Mouse (Mus musculus): ENCODE results near the gene Hoxa7.

Gene Hoxa7

DNA sequence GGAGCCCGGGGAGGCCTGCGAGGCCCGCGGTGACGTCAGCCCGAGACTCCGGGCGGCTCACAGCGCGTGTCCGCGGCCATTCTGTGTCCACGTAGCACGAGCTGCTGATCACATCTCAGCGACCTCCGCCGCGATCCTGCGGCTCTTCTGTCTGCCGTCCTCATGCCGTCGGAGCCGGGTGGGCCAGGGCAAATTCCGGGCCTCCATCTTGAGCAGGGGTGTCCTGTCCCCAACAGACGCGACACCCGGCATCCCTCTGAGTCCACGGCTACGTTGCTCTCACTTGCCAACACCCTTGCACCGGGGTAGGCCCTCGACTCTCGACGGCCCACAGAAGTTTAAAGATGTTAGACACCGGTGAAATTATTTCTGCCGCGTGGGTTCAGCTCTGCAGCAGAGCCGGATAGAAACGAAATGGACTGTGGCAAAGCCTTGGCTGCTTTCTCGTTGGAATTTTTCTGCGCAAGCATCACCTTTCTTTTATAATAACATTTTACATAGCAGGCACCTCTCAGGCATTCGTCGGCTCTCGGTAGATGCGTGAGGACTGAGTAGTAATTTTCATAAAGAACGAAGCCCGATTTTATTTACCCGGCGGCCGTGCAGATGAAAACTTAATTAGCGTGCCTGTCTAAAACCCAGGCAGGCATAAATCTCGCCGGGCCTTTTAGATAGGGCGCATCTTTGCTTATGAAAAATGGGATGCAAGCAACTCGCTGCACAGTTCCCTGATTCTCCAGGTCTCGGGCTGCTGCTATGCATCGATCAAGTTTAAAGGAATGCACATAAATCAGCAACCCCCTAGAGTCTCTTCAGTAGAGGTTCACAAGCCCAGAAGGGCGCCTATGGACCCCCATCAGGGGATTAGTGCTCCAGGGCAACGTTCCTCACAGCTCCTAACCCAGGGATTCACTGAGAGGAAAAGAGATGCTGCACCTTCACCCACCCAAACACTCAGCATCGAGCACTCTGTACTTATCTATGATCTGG is 32.2 kb upstream of the Hoxa7 start:
- peak; percentile 58 for DNase-seq (ENCODE audit: low read depth)

- peak; percentile 51 for DNase-seq (ENCODE audit: low read depth)
Measured at GRCm38 (mm10) chr6:52252775-52253376, 31.2 kb upstream of the Hoxa7 start.

- DNase-seq (ENCODE audit: low read depth) = peak; percentile 34
Measured at GRCm38 (mm10) chr6:52252016-52252774, 30.5 kb upstream of the Hoxa7 start.

DNA sequence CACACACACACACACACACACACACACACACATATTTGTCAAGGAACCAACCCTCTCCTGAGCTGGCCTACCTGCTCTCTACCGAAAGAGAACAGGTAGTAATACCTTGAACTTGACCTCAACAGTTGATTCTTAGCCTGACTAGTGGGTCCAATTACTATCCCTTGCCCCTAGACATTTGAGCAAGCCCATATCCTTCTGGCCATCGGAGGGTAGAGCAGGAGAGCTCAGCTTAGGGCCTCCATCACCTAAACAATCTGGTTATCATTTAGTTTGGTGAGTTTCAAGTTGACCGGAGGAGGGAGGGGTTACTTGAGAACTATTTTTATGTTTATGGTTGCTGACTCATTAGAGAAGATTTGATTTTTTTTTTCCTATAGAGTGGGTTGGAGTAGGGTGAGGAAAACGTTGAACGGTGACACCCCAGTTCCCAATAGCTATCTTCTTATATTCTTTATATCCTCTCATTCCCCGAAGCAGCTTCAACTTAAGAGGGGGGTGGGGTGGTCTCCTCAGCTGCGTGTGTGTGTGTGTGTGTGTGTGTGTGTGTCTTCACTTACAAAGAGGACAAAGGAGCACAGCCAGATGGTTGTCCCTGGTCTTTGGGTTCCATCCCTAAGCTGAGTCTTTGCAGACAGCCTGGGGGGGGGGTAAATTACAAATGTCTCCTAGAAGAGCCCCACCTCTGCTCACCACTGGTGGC is 29.7 kb upstream of the Hoxa7 start:
- peak; percentile 13 for DNase-seq (ENCODE audit: low read depth)

- DNase-seq (ENCODE audit: low read depth) = peak; percentile 22
Measured at GRCm38 (mm10) chr6:52249826-52250225, 28.2 kb upstream of the Hoxa7 start.

- no peak for DNase-seq (ENCODE audit: low read depth)
Measured at GRCm38 (mm10) chr6:52249415-52249738, 27.7 kb upstream of the Hoxa7 start.

DNA sequence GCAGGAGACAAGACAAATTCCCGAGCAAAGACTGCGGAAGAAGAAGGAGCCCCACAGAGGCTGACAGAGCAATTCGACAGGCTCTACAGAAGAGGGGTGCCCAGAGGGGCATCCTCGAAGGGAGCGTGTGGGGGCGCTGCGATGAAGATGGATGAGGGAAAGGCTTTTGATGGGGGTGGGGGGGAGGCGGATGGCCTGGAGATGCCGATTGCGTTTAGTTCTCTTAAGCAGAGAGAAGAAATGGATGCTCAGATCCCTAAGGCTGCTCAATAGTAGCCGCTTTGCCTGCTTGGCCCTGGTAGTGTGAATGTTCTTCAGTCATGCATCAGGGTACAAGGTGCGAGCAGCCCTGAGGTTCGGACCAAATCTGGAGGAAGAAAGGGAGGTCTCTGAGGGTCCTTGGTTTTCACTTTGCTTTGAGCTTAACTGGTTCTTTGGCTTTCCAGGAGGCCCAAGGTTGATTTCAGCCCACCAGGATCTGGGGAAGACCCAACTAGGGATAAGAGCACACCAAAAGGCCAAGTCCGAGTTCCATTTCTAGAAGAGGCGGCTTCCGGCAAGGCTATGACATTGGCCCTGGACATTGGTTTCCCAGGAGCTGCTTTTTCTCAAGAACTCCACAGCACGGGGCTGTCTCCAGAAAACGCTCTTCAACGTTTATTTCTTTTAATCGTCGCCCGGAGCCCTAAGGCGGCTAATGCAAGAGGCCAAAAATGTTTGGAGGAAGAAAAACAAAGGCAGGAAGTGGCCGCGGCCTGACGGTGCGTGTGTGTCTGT is 27.2 kb upstream of the Hoxa7 start:
- DNase-seq (ENCODE audit: low read depth) = peak; percentile 15

DNA sequence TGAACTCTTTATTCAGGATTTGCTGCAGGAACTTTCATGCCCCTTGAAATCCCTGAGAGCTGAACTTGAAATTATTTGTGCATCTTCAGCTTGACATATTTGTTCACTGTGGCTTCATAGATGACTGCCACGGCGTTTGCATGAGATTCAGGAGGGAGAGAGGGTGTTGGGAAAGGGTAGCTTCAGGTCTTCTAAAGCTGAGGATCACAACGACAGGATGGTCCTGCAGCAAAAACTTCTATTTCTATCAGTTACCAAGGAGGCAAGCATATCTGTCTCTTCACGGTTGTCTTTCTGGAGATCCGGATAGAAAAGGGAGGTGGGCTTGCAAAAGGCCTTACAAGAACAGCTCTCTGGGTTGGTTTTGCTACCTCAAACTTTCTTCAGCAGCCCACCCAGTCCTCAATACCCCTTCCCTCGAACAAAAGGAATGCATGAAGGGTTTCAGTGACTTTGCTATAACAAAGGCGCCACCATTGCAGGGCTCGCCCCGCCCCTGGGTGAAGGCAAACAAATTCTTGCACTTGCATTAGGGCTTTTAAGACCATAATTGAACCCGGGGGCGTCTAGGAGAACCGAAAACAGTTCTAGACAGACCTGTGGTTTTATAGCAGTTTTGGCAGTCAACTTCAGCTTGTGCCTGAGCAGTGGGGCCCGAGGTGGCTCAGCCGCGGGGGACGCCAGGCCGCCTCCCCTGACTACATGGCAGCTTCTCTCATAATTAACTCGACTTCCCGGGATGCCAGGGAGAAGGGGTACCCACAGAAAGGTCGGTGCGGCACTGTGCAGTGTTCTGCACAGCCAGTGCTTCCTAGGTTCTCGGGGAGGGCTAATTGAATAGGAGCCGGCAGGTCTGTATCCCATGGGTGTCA is 26.3 kb upstream of the Hoxa7 start:
- peak; percentile 17 for DNase-seq (ENCODE audit: low read depth)

DNA sequence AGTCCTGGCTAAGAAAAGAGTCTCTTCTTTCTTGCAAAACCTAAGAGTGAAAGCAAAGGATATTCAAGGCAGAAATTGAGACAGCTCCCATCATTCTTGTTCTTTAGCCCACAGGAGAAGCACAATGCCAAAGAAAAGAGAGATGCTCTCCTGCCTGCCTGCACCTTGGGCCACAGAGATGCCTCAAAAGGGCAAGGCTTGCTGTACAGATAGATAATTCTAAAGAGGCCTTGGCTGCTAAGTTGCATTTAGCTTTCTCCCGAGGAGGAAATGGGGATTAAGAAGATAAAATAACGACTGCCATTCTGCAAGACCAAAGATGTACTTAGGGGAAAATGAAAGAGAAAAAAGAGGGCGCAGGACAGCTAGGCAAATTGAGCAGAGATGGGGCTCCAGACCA is 25.3 kb upstream of the Hoxa7 start:
- no peak for DNase-seq (ENCODE audit: low read depth)

- no peak for DNase-seq (ENCODE audit: low read depth)
Measured at GRCm38 (mm10) chr6:52246403-52246803, 24.7 kb upstream of the Hoxa7 start.

DNA sequence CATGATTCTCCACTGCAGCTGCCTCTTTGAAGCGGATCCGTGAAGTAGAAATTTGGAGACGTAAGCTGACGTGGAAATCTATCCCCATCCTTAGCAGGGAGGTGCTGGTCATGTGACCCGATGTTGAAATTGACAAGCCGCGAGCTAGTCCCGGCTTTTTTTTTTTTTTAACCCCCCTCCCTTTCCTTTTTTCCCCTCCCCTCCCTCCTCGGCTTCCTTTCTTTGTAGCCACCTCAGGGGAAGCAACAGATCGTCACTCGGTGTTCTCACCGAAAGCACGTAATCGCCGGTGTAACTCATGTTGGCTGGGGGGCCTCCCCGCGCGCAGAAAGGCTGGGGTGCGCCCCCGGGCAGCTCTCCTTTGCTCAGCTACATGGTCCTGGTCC is 24.1 kb upstream of the Hoxa7 start, which contains the start of gene Hoxa11:
Gene Hoxa11, minus strand, starts transcription at position 54 of the 386 bp plus-strand sequence.
- no peak for DNase-seq (ENCODE audit: low read depth)

GRCm38 (mm10) chr6:52245040-52245756 is 23.5 kb upstream of the Hoxa7 start:
- DNase-seq (ENCODE audit: low read depth) = no peak

GRCm38 (mm10) chr6:52244471-52245039 is 22.9 kb upstream of the Hoxa7 start:
- DNase-seq (ENCODE audit: low read depth) = no peak

DNA sequence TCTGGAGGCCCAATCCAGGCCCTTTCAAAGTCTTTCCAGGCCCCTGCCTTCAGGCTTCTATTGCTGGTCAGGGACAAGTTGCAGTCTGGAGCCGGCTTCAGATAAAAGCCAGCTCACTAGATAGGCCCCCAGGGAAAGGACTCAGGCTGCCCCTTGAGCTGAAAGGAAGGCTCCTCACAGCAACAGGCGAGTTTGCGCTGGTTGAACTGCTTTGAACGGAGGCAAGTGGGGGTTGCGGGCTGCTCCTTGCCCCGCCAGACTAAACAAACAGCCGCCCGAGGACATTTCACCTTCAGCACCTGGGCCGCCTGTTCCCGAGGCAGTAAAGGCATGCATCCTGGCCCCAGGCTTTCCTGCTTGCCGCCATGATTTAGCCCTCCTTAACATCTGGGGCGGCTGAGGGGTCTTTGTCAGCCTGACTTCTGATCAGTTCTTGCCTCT is 22.0 kb upstream of the Hoxa7 start:
- no peak for DNase-seq (ENCODE audit: low read depth)

DNA sequence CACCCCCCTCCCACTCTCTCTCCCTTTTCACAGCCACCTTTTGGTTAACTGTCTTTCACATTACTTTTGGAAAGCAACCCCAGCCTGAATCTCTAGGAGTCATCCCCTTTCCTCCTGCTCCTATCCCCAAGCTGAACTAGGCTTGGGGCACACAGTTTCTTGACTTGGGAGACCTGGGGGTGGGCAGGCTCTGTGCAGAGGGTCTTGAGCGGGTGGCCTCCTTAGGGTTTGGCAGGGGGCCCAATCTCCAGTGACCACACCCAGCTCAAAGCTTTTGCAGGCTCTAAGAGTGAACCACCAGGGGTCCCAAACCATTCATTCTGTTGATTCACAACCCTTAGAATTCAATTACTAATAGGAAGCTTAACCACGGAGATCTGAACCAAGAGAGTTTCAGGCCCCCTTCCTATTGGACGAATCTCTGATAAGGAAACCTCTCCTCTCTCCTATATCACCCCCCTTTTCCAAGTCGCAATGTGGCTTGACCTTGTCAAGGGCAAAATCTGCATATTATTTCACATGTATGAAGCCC is 21.2 kb upstream of the Hoxa7 start:
- no peak for DNase-seq (ENCODE audit: low read depth)

DNA sequence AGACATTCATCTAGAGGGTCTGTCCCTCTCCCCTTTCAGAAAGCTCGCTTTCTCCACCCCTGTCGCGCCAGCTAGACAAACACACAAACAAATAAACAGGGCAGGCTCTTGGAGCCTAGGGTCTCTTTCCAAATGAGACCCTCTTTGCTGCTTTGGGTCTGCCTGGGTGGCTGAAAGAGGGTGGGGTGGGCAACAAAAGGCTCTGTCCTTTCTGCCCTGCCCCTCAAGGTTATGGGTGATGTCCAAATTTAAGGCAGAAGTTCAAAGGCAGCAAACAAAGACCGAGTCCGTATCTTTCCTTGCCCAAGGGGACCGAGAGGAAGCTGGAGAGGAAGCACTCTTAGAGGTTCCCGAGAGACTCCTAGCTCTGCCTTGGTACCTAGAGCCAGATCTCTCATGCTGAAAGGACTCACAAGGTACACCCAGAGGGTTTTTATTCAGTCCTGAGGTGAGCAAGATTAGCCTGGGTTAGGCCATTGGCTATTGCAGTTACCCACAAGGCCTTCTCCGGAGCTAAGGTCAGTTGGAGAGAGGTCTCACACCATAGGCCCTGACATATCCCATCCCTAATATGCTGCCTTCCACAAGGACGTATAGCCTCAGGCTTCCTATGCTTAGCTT is 19.5 kb upstream of the Hoxa7 start:
- no peak for DNase-seq (ENCODE audit: low read depth)

GRCm38 (mm10) chr6:52240389-52241000 is 18.8 kb upstream of the Hoxa7 start, which contains the start of gene Hoxa10:
Gene Hoxa10, minus strand, starts transcription at chr6:52240854.
- peak; percentile 89 for DNase-seq (ENCODE audit: low read depth)
